Mouse (Mus musculus): Measurements from ENCODE around the gene Fam186b.

Gene Fam186b

GRCm38 (mm10) chr15:99226090-99226489 is 69.6 kb downstream of the Fam186b start:
- in situ Hi-C loops (cut with MboI; ENCODE audit: low sequenced_read_pairs): no loop called here

GRCm38 (mm10) chr15:99225081-99225810 is 70.4 kb downstream of the Fam186b start:
- in situ Hi-C loops (cut with MboI; ENCODE audit: low sequenced_read_pairs): no loop called here

- in situ Hi-C loops (cut with MboI; ENCODE audit: low sequenced_read_pairs): no loop called here
Observed at GRCm38 (mm10) chr15:99224208-99224911, 71.3 kb downstream of the Fam186b start, which contains the start of gene Kcnh3. Gene Kcnh3, plus strand, starts transcription at chr15:99224861.

GRCm38 (mm10) chr15:99223585-99224207 is 72.0 kb downstream of the Fam186b start:
- in situ Hi-C loops (cut with MboI; ENCODE audit: low sequenced_read_pairs): no loop called here

- in situ Hi-C loops (cut with MboI; ENCODE audit: low sequenced_read_pairs): no loop called here
Observed at GRCm38 (mm10) chr15:99222794-99223584, 72.7 kb downstream of the Fam186b start.

GRCm38 (mm10) chr15:99221315-99221952 is 74.3 kb downstream of the Fam186b start:
- in situ Hi-C loops (cut with MboI; ENCODE audit: low sequenced_read_pairs): no loop called here

All from CH12F3 (cell line).